Mouse (Mus musculus) neutrophil, adult 5-6 weeks (primary cell): ENCODE data around the gene Fthl17e. TPM values are rescaled to one million over a fixed set of nuclear protein-coding genes. Genes with fewer than 3 reads are reported as not detected.
"Not testable (repeated sequence)": the region's sequence is repeated elsewhere in the genome, so short reads cannot be mapped to it uniquely, and the experiment has no call there.

Experiments
- ATAC-seq: fragments of 151-379, 151-347 bp; 2 replicates; pipeline ENCODE4 v1.8.0; 2017; ENCODE audit warnings: mild to moderate bottlenecking, moderate TSS enrichment; ENCODE audit not compliant: insufficient number of reproducible peaks, poor library complexity, low FRiP score, severe bottlenecking; ENCODE audit errors: extremely low read depth
- total RNA-seq: library from RNA; stranded (forward); fragments of 200-1000 nt; gene quantifications from 2 replicates; pipeline ENCODE4 v1.2.3, GENCODE M21; 2017

Gene Fthl17e
- total RNA-seq: not detected in 2 replicates

DNA sequence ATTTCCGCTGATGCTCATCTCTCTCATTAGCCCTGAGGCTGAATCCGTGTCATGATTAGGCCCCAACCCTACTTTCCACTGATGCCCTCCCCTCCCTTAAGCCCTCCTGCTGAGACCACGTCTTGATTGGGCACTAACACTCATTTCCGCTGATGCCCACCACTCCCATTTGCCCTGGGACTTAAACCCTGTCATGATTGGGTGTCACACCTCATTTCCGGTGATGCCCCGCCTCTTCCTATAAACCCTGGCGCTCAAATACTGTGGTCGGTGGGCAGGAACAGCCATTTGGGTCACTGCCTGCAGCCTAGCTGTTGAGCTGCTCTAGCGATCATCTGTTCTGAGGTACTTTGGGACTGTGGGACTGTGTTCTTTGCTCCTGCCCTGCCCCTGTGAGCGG is at the start of gene Fthl17e:
Gene Fthl17e (plus strand): TSS at position 301 of the 400 bp plus-strand sequence.
- not testable (repeated sequence) for ATAC-seq

DNA sequence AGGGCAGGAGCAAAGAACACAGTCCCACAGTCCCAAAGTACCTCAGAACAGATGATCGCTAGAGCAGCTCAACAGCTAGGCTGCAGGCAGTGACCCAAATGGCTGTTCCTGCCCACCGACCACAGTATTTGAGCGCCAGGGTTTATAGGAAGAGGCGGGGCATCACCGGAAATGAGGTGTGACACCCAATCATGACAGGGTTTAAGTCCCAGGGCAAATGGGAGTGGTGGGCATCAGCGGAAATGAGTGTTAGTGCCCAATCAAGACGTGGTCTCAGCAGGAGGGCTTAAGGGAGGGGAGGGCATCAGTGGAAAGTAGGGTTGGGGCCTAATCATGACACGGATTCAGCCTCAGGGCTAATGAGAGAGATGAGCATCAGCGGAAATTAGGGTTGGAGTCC is 46.6 kb upstream of the Fthl17e start, which contains the start of gene Fthl17d:
Gene Fthl17d (minus strand): TSS at position 101 of the 400 bp plus-strand sequence.
- ATAC-seq: not testable (repeated sequence)

DNA sequence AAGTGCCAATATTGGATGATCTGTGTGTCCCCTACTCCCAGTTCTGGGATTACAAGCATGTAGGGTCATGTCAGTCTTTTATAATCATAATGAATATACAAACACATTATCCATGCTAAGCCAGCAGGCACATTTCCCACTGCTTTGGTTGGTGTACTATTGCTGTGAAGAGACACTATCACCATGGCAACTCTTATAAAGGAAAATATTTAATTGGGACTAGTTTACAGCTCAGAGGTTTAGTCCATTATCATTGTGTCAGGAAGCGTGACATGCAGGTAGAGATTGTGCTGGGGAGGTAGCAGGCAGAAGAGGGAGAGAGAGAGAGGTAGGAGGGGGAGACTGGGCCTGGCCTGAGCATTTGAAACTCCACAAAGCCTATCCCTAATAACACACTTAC is 17.2 kb upstream of the Fthl17e start:
- no peak for ATAC-seq

DNA sequence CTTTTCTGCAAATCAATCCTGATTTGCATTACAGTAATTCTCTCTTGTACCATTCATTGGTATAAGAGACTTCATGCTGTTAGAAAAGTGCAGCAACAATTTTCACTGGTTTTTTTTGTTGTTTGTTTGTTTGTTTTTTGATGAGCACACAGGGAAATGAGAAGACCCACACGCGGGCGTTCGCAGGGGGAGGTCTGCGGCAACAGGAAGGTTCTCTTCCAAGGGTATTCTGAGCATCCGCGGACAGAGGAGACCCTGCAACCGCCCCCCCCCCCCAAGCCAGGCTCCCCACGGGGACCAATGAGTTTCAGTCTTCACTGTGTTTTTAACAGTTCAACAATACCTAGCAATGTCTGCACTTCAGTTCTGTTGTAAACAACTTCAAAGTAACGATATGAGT is 13.8 kb upstream of the Fthl17e start:
- no peak for ATAC-seq

DNA sequence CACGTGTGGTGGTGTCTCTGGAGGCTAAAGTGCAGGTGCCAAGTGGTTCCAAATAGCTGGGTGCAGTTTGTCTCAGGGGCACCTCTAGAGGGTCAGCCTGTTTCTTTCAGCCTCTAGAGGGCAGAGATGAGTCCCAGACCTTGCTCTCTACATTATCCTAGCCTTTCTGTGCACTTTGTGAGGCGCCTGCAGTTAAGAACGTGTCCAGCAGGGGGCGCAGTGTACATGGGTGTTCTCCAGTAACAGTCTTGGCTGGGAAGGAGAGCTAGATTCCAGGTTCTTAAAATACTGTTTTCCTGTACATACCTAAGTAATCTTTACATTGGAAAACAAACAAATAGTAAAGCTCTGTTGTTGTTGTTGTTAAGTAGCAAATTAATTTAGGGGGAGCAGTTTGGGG is 8.3 kb downstream of the Fthl17e start:
- not testable (repeated sequence) for ATAC-seq

DNA sequence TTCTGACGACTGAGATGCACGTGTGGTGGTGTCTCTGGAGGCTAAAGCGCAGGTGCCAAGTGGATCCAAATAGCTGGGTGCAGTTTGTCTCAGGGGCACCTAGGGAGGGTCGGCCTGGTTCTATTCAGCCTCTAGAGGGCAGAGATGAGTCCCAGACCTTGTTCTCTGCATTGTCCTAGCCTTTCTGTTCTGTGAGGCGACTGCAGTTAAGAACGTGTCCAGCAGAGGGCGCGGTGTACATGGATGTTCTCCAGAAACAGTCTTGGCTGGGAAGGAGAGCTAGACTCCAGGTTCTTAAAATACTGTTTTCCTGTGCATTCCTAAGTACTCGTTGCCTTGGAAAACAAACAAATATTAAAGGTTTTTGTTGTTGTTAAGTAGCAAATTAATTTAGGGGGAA is 27.7 kb downstream of the Fthl17e start:
- 0 out of 2 replicates have a peak, but pooled peaks have one; percentile 33 for ATAC-seq

DNA sequence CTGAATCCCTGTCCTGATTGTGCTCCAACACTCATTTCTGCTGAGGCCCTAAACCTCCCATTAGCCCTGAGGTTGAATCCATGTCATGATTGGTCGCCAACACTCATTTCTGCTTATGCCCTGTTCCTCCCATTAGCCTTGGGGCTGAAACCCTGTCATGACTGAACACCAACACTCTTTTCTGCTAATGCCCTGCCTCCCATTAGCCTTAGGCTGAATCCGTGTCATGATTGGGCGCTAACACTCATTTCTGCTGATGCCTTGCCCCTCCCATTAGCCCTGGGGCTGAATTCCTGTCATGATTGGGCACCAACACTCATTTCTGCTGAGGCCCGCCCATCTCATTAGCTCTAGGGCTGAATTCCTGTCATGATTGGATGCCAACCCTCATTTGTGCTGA is 28.8 kb downstream of the Fthl17e start:
- no peak for ATAC-seq

DNA sequence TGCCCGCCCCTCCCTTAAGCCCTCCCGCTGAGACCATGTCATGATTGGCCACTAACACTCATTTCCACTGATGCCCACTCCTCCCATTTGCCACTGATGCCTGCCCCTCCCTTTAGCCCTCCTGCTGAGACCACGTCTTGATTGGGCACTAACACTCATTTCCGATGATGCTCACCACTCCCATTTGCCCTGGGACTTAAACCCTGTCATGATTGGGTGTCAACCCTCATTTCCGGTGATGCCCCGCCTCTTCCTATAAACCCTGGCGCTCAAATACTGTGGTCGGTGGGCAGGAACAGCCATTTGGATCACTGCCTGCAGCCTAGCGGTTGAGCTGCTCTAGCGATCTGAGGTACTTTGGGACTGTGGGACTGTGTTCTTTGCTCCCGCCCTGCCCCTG is 29.4 kb downstream of the Fthl17e start, which contains the start of gene Fthl17f:
Gene Fthl17f (plus strand): TSS at position 301 of the 400 bp plus-strand sequence.
- ATAC-seq: not testable (repeated sequence)

DNA sequence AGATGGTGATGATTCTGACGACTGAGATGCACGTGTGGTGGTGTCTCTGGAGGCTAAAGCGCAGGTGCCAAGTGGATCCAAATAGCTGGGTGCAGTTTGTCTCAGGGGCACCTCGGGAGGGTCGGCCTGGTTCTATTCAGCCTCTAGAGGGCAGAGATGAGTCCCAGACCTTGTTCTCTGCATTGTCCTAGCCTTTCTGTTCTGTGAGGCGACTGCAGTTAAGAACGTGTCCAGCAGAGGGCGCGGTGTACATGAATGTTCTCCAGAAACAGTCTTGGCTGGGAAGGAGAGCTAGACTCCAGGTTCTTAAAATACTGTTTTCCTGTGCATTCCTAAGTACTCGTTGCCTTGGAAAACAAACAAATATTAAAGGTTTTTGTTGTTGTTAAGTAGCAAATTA is 44.4 kb downstream of the Fthl17e start:
- 0 out of 2 replicates have a peak, but pooled peaks have one; percentile 26 for ATAC-seq

Other genes with a start within 250 kb of the Fthl17e start
- gene Ssxb5, start 229.8 kb upstream of the Fthl17e start, total RNA-seq: not detected in 2 replicates
- gene Gm6592, start 189.5 kb upstream of the Fthl17e start, total RNA-seq: not detected in 2 replicates
- gene Gm5751, start 159.2 kb upstream of the Fthl17e start, total RNA-seq: not detected in 2 replicates
- gene B630019K06Rik, start 141.1 kb upstream of the Fthl17e start, total RNA-seq: 0.25 TPM in 1 of 2 replicates, not detected in the other
- gene Fthl17b, start 70.5 kb upstream of the Fthl17e start, total RNA-seq: not detected in 2 replicates
- gene Fthl17c, start 56.9 kb upstream of the Fthl17e start, total RNA-seq: not detected in 2 replicates
- gene Fthl17d, start 46.7 kb upstream of the Fthl17e start, total RNA-seq: not detected in 2 replicates
- gene Fthl17f, start 29.5 kb downstream of the Fthl17e start, total RNA-seq: not detected in 2 replicates
- not detected in 2 replicates for gene 4930402K13Rik, start 71.1 kb downstream of the Fthl17e start, total RNA-seq
- gene Lancl3, start 166.4 kb downstream of the Fthl17e start, total RNA-seq: 0.37 and 0.93 TPM in 2 replicates
- gene Gm14862, start 223.4 kb downstream of the Fthl17e start, total RNA-seq: not detected in 2 replicates
- 2.3 and 3.7 TPM in 2 replicates for gene Xk, start 239.3 kb downstream of the Fthl17e start, total RNA-seq